Comparison of ENCODE assay signal across 31 mouse cellular contexts in the genomic region with DNA sequence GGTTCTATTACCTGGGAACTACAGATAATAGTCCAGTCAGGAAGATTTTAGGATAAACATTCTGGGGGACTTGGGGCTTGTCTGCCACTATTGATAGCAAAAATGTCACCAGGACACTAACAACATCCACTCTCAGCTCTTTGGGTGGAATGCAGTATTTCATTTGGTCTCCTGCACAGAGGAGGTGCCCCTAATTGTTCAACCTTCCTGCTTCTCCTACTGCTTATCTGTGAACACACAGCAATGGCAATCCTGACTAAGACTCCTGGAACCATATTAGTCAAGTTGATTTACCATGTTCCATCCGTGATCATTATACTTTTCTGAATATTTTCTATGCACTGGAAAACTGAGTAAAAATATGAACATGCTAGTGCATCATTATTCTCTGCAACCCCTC. TPM values are rescaled to one million over a fixed set of nuclear protein-coding genes. Genes with fewer than 3 reads are reported as not detected.
"Had no signal": no experiment of that assay in that cellular context is flagged by ENCODE, and none has a peak within 500 bp of the region (broad histone marks: within the 10 kb centered on the region; RNA-seq: fewer than 3 reads in every experiment).

No protein-coding gene starts in this region.

- H3K9me3 ChIP-seq: intestine, embryonic 15.5 days; lung, embryonic 15.5 days; megakaryocyte, embryonic 14.5 days had no signal

- H3K27me3 ChIP-seq: intestine, embryonic 15.5 days; lung, embryonic 15.5 days; megakaryocyte, embryonic 14.5 days had no signal

- H3K9ac ChIP-seq: intestine, embryonic 15.5 days; lung, embryonic 15.5 days had no signal

- DNase-seq: kidney, adult 11 months; kidney, adult 8-10 months; kidney, postnatal 14 days; layer of hippocampus, postnatal 36 days; lung, adult 18-20 months; lung, postnatal 10 days; lung, postnatal 36 days; midbrain, embryonic 14.5 days; right cerebral cortex, postnatal 14 days; right cerebral cortex, postnatal 4 days; thymus, adult 2 months; thymus, postnatal 14 days; thymus, postnatal 4 days had no signal

- H3K27ac ChIP-seq: intestine, embryonic 15.5 days; layer of hippocampus, adult 2 months; left cerebral cortex, adult 2 months; lung, embryonic 15.5 days; stomach, postnatal 0 days had no signal

- ATAC-seq: intestine, embryonic 15.5 days had no signal

- H3K4me2 ChIP-seq: intestine, embryonic 15.5 days; lung, embryonic 15.5 days; midbrain, embryonic 11.5 days had no signal

- H3K4me3 ChIP-seq: intestine, embryonic 15.5 days; layer of hippocampus, adult 2 months; left cerebral cortex, adult 2 months; lung, embryonic 15.5 days; megakaryocyte, embryonic 14.5 days had no signal

- H3K36me3 ChIP-seq: intestine, embryonic 15.5 days; lung, embryonic 15.5 days had no signal

- H3K4me1 ChIP-seq: intestine, embryonic 15.5 days; lung, embryonic 15.5 days; megakaryocyte, embryonic 14.5 days had no signal

RNA-seq across cellular contexts. Expression of a gene that starts 8.4 kb away (rescaled TPM):
- total RNA-seq: layer of hippocampus, adult 2 months; layer of hippocampus, postnatal 10 days; layer of hippocampus, postnatal 36 days; left cerebral cortex, adult 2 months; left cerebral cortex, postnatal 10 days; left cerebral cortex, postnatal 36 days; midbrain, postnatal 0 days had no signal
- polyA plus RNA-seq: intestine, embryonic 15.5 days; kidney, embryonic 16.5 days; large intestine, adult 2 months; limb, embryonic 11.5 days; limb, embryonic 14.5 days; lung, embryonic 15.5 days; midbrain, embryonic 11.5 days; midbrain, embryonic 14.5 days; midbrain, postnatal 0 days; neural tube, embryonic 11.5 days; neural tube, embryonic 14.5 days; stomach, embryonic 14.5 days; stomach, postnatal 0 days; thymus, adult 2 months had no signal

RNA-seq across cellular contexts. Expression of a gene that starts 14.9 kb away (rescaled TPM):
- total RNA-seq: layer of hippocampus, adult 2 months; layer of hippocampus, postnatal 10 days; layer of hippocampus, postnatal 36 days; left cerebral cortex, adult 2 months; left cerebral cortex, postnatal 10 days; left cerebral cortex, postnatal 36 days; midbrain, postnatal 0 days had no signal
- polyA plus RNA-seq: intestine, embryonic 15.5 days; kidney, embryonic 16.5 days; large intestine, adult 2 months; limb, embryonic 11.5 days; limb, embryonic 14.5 days; lung, embryonic 15.5 days; midbrain, embryonic 11.5 days; midbrain, embryonic 14.5 days; midbrain, postnatal 0 days; neural tube, embryonic 11.5 days; neural tube, embryonic 14.5 days; stomach, embryonic 14.5 days; stomach, postnatal 0 days; thymus, adult 2 months had no signal

RNA-seq across cellular contexts. Expression of a gene that starts 18.9 kb away (rescaled TPM):
- total RNA-seq: layer of hippocampus, adult 2 months; layer of hippocampus, postnatal 10 days; layer of hippocampus, postnatal 36 days; left cerebral cortex, adult 2 months; left cerebral cortex, postnatal 10 days; left cerebral cortex, postnatal 36 days; midbrain, postnatal 0 days had no signal
- polyA plus RNA-seq: intestine, embryonic 15.5 days; kidney, embryonic 16.5 days; large intestine, adult 2 months; limb, embryonic 11.5 days; limb, embryonic 14.5 days; lung, embryonic 15.5 days; midbrain, embryonic 11.5 days; midbrain, embryonic 14.5 days; midbrain, postnatal 0 days; neural tube, embryonic 11.5 days; neural tube, embryonic 14.5 days; stomach, embryonic 14.5 days; stomach, postnatal 0 days; thymus, adult 2 months had no signal

RNA-seq across cellular contexts. Expression of a gene that starts 22.7 kb away (rescaled TPM):
- total RNA-seq: layer of hippocampus, adult 2 months; layer of hippocampus, postnatal 10 days; layer of hippocampus, postnatal 36 days; left cerebral cortex, adult 2 months; left cerebral cortex, postnatal 10 days; left cerebral cortex, postnatal 36 days; midbrain, postnatal 0 days had no signal
- polyA plus RNA-seq: intestine, embryonic 15.5 days; kidney, embryonic 16.5 days; large intestine, adult 2 months; limb, embryonic 11.5 days; limb, embryonic 14.5 days; lung, embryonic 15.5 days; midbrain, embryonic 11.5 days; midbrain, embryonic 14.5 days; midbrain, postnatal 0 days; neural tube, embryonic 11.5 days; neural tube, embryonic 14.5 days; stomach, embryonic 14.5 days; stomach, postnatal 0 days; thymus, adult 2 months had no signal

RNA-seq across cellular contexts. Expression of a gene that starts 29.3 kb away (rescaled TPM):
- total RNA-seq: layer of hippocampus, adult 2 months; layer of hippocampus, postnatal 10 days; layer of hippocampus, postnatal 36 days; left cerebral cortex, adult 2 months; left cerebral cortex, postnatal 10 days; left cerebral cortex, postnatal 36 days; midbrain, postnatal 0 days had no signal
- polyA plus RNA-seq: intestine, embryonic 15.5 days; kidney, embryonic 16.5 days; large intestine, adult 2 months; limb, embryonic 11.5 days; limb, embryonic 14.5 days; lung, embryonic 15.5 days; midbrain, embryonic 11.5 days; midbrain, embryonic 14.5 days; midbrain, postnatal 0 days; neural tube, embryonic 11.5 days; neural tube, embryonic 14.5 days; stomach, embryonic 14.5 days; stomach, postnatal 0 days; thymus, adult 2 months had no signal
